Mouse (Mus musculus) layer of hippocampus, postnatal 25 days (tissue): Measurements from ENCODE around the gene Lim2. TPM values are rescaled to one million over a fixed set of nuclear protein-coding genes. Genes with fewer than 3 reads are reported as not detected.

Source experiments
- microRNA-seq, 2 experiments: library from miRNA; unstranded; fragments of <30 nt; microRNA quantifications; one replicate each; pipeline ENCODE4 v1.2.0; 2021
- total RNA-seq, 2 experiments: library from RNA; stranded (reverse); gene quantifications; 2 replicates each; pipeline ENCODE4 v1.2.3; 2021

Gene Lim2
- total RNA-seq, 2 experiments from 2014 or later = not detected

Small RNA genes within 50 kb of the gene (microRNA-seq; reads per million reads assigned to microRNA genes)
- 0.40 to 1.1 reads per million in 2 experiments for gene Mir7051

Other genes starting within 250 kb of the Lim2 start
- 10 to 100 TPM; 24.1 to 24.4 TPM for gene Zfp715, start 114.4 kb upstream of the Lim2 start, total RNA-seq
- gene Siglecf, start 76.3 kb upstream of the Lim2 start, total RNA-seq = under 1 TPM; 0.66 to 0.73 TPM
- under 1 TPM in 1 of 2 experiments, not detected in 1; 0.38 TPM for gene Siglecg, start 19.5 kb upstream of the Lim2 start, total RNA-seq
- gene Nkg7, start 9.4 kb downstream of the Lim2 start, total RNA-seq = not detected
- gene Cldnd2, start 13.1 kb downstream of the Lim2 start, total RNA-seq = not detected
- gene Etfb, start 16.4 kb downstream of the Lim2 start, total RNA-seq = 10 to 100 TPM; 58.8 to 77.2 TPM
- 1 to 10 TPM in 1 of 2 experiments, not detected in 1; 1.6 TPM for gene Gm45233, start 16.5 kb downstream of the Lim2 start, total RNA-seq
- 1 to 10 TPM; 1.8 to 1.9 TPM for gene Vsig10l, start 35.5 kb downstream of the Lim2 start, total RNA-seq
- gene Iglon5, start 62.4 kb downstream of the Lim2 start, total RNA-seq = 10 to 100 TPM; 24.0 to 29.3 TPM
- not detected for gene 4931406B18Rik, start 78.3 kb downstream of the Lim2 start, total RNA-seq
- gene Cd33, start 116.8 kb downstream of the Lim2 start, total RNA-seq = 1 to 10 TPM; 3.2 to 5.7 TPM
- 1 to 10 TPM; 5.2 to 6.1 TPM for gene Zfp658, start 134.6 kb downstream of the Lim2 start, total RNA-seq
- gene Zfp719, start 151.9 kb downstream of the Lim2 start, total RNA-seq = 10 to 100 TPM; 21.6 to 25.3 TPM
- gene Zfp819, start 179.5 kb downstream of the Lim2 start, total RNA-seq = under 1 TPM in 1 of 2 experiments, not detected in 1; 0.20 TPM
- under 1 TPM in 1 of 2 experiments, not detected in 1; 0.12 TPM for gene Ceacam18, start 207.0 kb downstream of the Lim2 start, total RNA-seq
- gene Siglece, start 232.5 kb downstream of the Lim2 start, total RNA-seq = under 1 TPM; 0.45 to 0.98 TPM
- gene Ctu1, start 244.3 kb downstream of the Lim2 start, total RNA-seq = 10 to 100 TPM in 1 of 2 experiments, 1 to 10 TPM in 1; 8.8 to 11.6 TPM